Mouse (Mus musculus): ENCODE data around the gene Csnk1g2. TPM values are rescaled to one million over a fixed set of nuclear protein-coding genes. Genes with fewer than 3 reads are reported as not detected.

Csnk1g2 gene
- polyA plus RNA-seq, 1 experiment from 2014 or later = 75.4 TPM

DNA sequence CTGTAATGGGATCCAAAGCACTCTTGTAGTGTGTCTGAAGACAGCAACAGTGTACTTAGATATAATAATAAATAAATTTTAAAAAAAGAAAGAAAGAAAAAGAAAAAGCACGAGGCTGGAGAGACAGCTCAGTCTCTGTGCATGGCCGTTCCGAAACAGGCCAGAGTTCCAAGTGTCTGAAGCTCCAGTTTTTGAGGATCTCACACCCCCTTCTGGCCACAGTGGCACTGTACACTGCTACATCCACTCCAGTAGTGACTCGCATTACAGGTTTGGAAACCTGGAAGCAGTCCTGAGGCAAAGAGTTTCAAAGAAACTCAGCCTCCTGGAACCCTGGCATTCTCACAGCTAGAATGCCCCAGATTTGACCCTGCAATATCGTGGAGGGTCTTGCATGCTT lies 65.2 kb downstream of the Csnk1g2 start:
- ATAC-seq (ENCODE audit: low FRiP score, low TSS enrichment) (peak; percentile 80), DNase-seq (ENCODE audit: low spot score) (peak; percentile 84)
- Histone ChIP-seq H3K4me3 (ENCODE audit: low read depth, low read length) (no peak overlapping the region), H3K9ac (ENCODE audit: low read length) (no peak overlapping the region), H3K4me1 (replicated peaks; ENCODE audit: control insufficient read depth, insufficient read depth) (no peaks in the 10 kb centered on the region), H3K4me2 (replicated peaks; ENCODE audit: low read depth) (no peak overlapping the region), H3K36me3 (ENCODE audit: control insufficient read depth, insufficient read depth, low read length) (peaks cover 27% of the 10 kb centered on the region), H3K27me3 (ENCODE audit: control insufficient read depth, insufficient read depth, low read length) (no peaks in the 10 kb centered on the region), H3K9me3 (ENCODE audit: control insufficient read depth, low read length) (no peaks in the 10 kb centered on the region), H3K27ac (replicated peaks) (no peak overlapping the region)
- TF ChIP-seq CTCF (IDR thresholded peaks at IDR 0.05; ENCODE audit: low read depth) = peak; percentile 89
- no peak for TF ChIP-seq EP300 (optimal IDR thresholded peaks at IDR 0.05)
- WGBS = 18% methylated on average over 5 of the region's 5 CpGs

Small RNA genes within 50 kb of the gene (microRNA-seq; reads per million reads assigned to microRNA genes)
- gene Mir6912 = not detected

Other genes starting within 250 kb of the Csnk1g2 start
- gene Mex3d, start 235.2 kb upstream of the Csnk1g2 start, polyA plus RNA-seq (2015; fragmentation: Nextera tagmentation; extraction: Ambion mirVana) = 4.1 and 4.5 TPM in 2 replicates
- 81.1 and 82.9 TPM in 2 replicates for gene Mbd3, start 223.3 kb upstream of the Csnk1g2 start, polyA plus RNA-seq (2015; fragmentation: Nextera tagmentation; extraction: Ambion mirVana)
- 859 and 899 TPM in 2 replicates for gene Uqcr11, start 216.0 kb upstream of the Csnk1g2 start, polyA plus RNA-seq (2015; fragmentation: Nextera tagmentation; extraction: Ambion mirVana)
- 30.9 and 37.0 TPM in 2 replicates for gene Tcf3, start 189.2 kb upstream of the Csnk1g2 start, polyA plus RNA-seq (2015; fragmentation: Nextera tagmentation; extraction: Ambion mirVana)
- gene Onecut3, start 128.0 kb upstream of the Csnk1g2 start, polyA plus RNA-seq (2015; fragmentation: Nextera tagmentation; extraction: Ambion mirVana) = 0.01 and 0.02 TPM in 2 replicates
- 0.02 and 0.10 TPM in 2 replicates for gene Atp8b3, start 83.7 kb upstream of the Csnk1g2 start, polyA plus RNA-seq (2015; fragmentation: Nextera tagmentation; extraction: Ambion mirVana)
- 7.1 and 8.5 TPM in 2 replicates for gene Rexo1, start 61.3 kb upstream of the Csnk1g2 start, polyA plus RNA-seq (2015; fragmentation: Nextera tagmentation; extraction: Ambion mirVana)
- gene Klf16, start 45.5 kb upstream of the Csnk1g2 start, polyA plus RNA-seq (2015; fragmentation: Nextera tagmentation; extraction: Ambion mirVana) = 8.3 and 8.4 TPM in 2 replicates
- 92.5 and 103 TPM in 2 replicates for gene Abhd17a, start 32.5 kb upstream of the Csnk1g2 start, polyA plus RNA-seq (2015; fragmentation: Nextera tagmentation; extraction: Ambion mirVana)
- gene Scamp4, start 20.0 kb upstream of the Csnk1g2 start, polyA plus RNA-seq (2015; fragmentation: Nextera tagmentation; extraction: Ambion mirVana) = 67.8 and 77.3 TPM in 2 replicates
- gene Adat3, start 20.0 kb upstream of the Csnk1g2 start, polyA plus RNA-seq (2015; fragmentation: Nextera tagmentation; extraction: Ambion mirVana) = 4.1 and 4.3 TPM in 2 replicates
- gene Gm49322, start 16.8 kb upstream of the Csnk1g2 start, polyA plus RNA-seq (2015; fragmentation: Nextera tagmentation; extraction: Ambion mirVana) = 1.4 and 1.7 TPM in 2 replicates
- 28.3 and 30.0 TPM in 2 replicates for gene Btbd2, start 34.2 kb downstream of the Csnk1g2 start, polyA plus RNA-seq (2015; fragmentation: Nextera tagmentation; extraction: Ambion mirVana)
- gene Mknk2, start 55.3 kb downstream of the Csnk1g2 start, polyA plus RNA-seq (2015; fragmentation: Nextera tagmentation; extraction: Ambion mirVana) = 55.2 and 61.7 TPM in 2 replicates
- 22.9 and 23.9 TPM in 2 replicates for gene Mob3a, start 79.1 kb downstream of the Csnk1g2 start, polyA plus RNA-seq (2015; fragmentation: Nextera tagmentation; extraction: Ambion mirVana)
- 14.8 and 18.0 TPM in 2 replicates for gene Izumo4, start 79.3 kb downstream of the Csnk1g2 start, polyA plus RNA-seq (2015; fragmentation: Nextera tagmentation; extraction: Ambion mirVana)
- 38.7 and 42.7 TPM in 2 replicates for gene Ap3d1, start 119.4 kb downstream of the Csnk1g2 start, polyA plus RNA-seq (2015; fragmentation: Nextera tagmentation; extraction: Ambion mirVana)
- 5.4 and 6.2 TPM in 2 replicates for gene Dot1l, start 132.4 kb downstream of the Csnk1g2 start, polyA plus RNA-seq (2015; fragmentation: Nextera tagmentation; extraction: Ambion mirVana)
- gene Sf3a2, start 175.4 kb downstream of the Csnk1g2 start, polyA plus RNA-seq (2015; fragmentation: Nextera tagmentation; extraction: Ambion mirVana) = 27.7 and 31.8 TPM in 2 replicates
- gene Plekhj1, start 175.8 kb downstream of the Csnk1g2 start, polyA plus RNA-seq (2015; fragmentation: Nextera tagmentation; extraction: Ambion mirVana) = 62.0 and 65.8 TPM in 2 replicates
- gene Amh, start 182.4 kb downstream of the Csnk1g2 start, polyA plus RNA-seq (2015; fragmentation: Nextera tagmentation; extraction: Ambion mirVana) = 6.8 and 6.9 TPM in 2 replicates
- gene Jsrp1, start 190.7 kb downstream of the Csnk1g2 start, polyA plus RNA-seq (2015; fragmentation: Nextera tagmentation; extraction: Ambion mirVana) = 0.86 and 0.96 TPM in 2 replicates
- 1,070 and 1,103 TPM in 2 replicates for gene Oaz1, start 203.8 kb downstream of the Csnk1g2 start, polyA plus RNA-seq (2015; fragmentation: Nextera tagmentation; extraction: Ambion mirVana)
- gene Lingo3, start 221.2 kb downstream of the Csnk1g2 start, polyA plus RNA-seq (2015; fragmentation: Nextera tagmentation; extraction: Ambion mirVana) = 0.12 and 0.17 TPM in 2 replicates
- gene Lsm7, start 232.4 kb downstream of the Csnk1g2 start, polyA plus RNA-seq (2015; fragmentation: Nextera tagmentation; extraction: Ambion mirVana) = 176 and 180 TPM in 2 replicates
- 17.7 and 23.0 TPM in 2 replicates for gene Sppl2b, start 232.4 kb downstream of the Csnk1g2 start, polyA plus RNA-seq (2015; fragmentation: Nextera tagmentation; extraction: Ambion mirVana)
- gene Tmprss9, start 249.0 kb downstream of the Csnk1g2 start, polyA plus RNA-seq (2015; fragmentation: Nextera tagmentation; extraction: Ambion mirVana) = 2.0 and 2.2 TPM in 2 replicates